Mouse (Mus musculus): ENCODE data around the gene Fance.

DNA sequence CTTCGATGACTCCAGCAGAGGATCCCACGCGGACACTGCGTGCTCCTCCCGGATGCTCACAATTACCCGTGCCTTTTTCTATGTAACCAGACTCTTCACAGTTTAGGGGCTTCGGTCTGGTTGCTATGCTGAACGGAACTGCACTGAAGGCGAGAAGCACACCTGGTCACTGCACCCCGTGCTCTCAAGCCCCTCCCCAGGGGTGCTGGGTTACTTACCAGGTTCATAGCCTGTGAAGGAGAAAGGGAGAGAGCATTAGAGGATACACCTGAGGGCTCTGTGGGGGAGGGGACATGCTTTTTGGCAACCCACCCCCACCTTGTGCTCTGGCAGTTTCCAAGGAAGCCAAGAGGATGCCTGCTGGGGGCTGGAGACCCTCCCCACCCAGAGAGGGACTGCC lies 21.9 kb downstream of the Fance start:
- no peak for TF ChIP-seq CTCF (IDR thresholded peaks at IDR 0.05; ENCODE audit: low read depth, low read length)
- no peak for TF ChIP-seq POLR2A (IDR thresholded peaks at IDR 0.05; ENCODE audit: insufficient read depth, low read length)

Measured in ES-Bruce4 (cell line).